Mouse (Mus musculus) thymus, adult 2 months (tissue): ENCODE measurements around the gene Zfp541. TPM values are rescaled to one million over a fixed set of nuclear protein-coding genes. Genes with fewer than 3 reads are reported as not detected.

ENCODE experiments used
- DNase-seq: peaks from one replicate; pipeline ENCODE4 v3.0.0; 2021
- H3K27ac ChIP-seq: fragments of 200-500 bp; 2 replicates; pipeline ENCODE4 v1.5.1; 2012; ENCODE audit warnings: low read length, control low read depth; ENCODE audit not compliant: control insufficient read depth, insufficient read depth
- H3K27me3 ChIP-seq: fragments of 200-500 bp; 2 replicates; pipeline ENCODE4 v1.6.1; 2012; ENCODE audit warnings: mild to moderate bottlenecking, low read length, moderate library complexity, mixed read lengths; ENCODE audit not compliant: control insufficient read depth, insufficient read depth
- H3K36me3 ChIP-seq: fragments of 200-500 bp; 2 replicates; pipeline ENCODE4 v1.6.1; 2012; ENCODE audit warnings: mild to moderate bottlenecking, low read length, moderate library complexity; ENCODE audit not compliant: control insufficient read depth, insufficient read depth
- H3K4me1 ChIP-seq: fragments of 200-500 bp; replicated peaks from 2 replicates; pipeline ENCODE4 v1.6.1; 2012; ENCODE audit warnings: low read length; ENCODE audit not compliant: control insufficient read depth, insufficient read depth
- H3K4me3 ChIP-seq: fragments of 200-500 bp; 2 replicates; pipeline ENCODE4 v1.5.1; 2012; ENCODE audit warnings: mild to moderate bottlenecking, low read length, control low read depth, moderate library complexity; ENCODE audit not compliant: control insufficient read depth, insufficient read depth
- CTCF ChIP-seq: fragments of 200-500 bp; IDR thresholded peaks from 2 replicates; pipeline ENCODE4 v1.5.1; 2012; ENCODE audit warnings: mild to moderate bottlenecking, control low read depth, low read length, moderate library complexity, borderline replicate concordance; ENCODE audit not compliant: control insufficient read depth, poor library complexity, insufficient read depth; ENCODE audit errors: extremely low read depth
- POLR2A ChIP-seq: fragments of 200-500 bp; IDR thresholded peaks from 2 replicates; pipeline ENCODE4 v1.6.1; 2012; ENCODE audit warnings: mild to moderate bottlenecking, low read length, control low read depth, moderate library complexity; ENCODE audit not compliant: control insufficient read depth, poor library complexity, insufficient read depth; ENCODE audit errors: extremely low read depth
- WGBS: fragments of 180-500 bp; shearing (Covaris S2); methylation state at CpG from one replicate; pipeline ENCODE4 v1.1.7; 2018; 5-methylcytosine and 5-hydroxymethylcytosine counted together
- polyA plus RNA-seq: library from polyadenylated mRNA; depleted of rRNA; stranded (reverse); fragments of >200 nt; gene quantifications from 2 replicates; pipeline ENCODE4 v1.2.3, GENCODE M21; 2012

The Zfp541 gene
- polyA plus RNA-seq, 1 experiment = 0.11 TPM

GRCm38 (mm10) chr7:16071906-16072305 lies 10.3 kb downstream of the Zfp541 start:
- no peak for TF ChIP-seq POLR2A
- no peak for TF ChIP-seq CTCF
- no peak for DNase-seq
- H3K27ac ChIP-seq = no peak overlapping the region
- no peaks in the 10 kb centered on the region for H3K4me1 ChIP-seq
- H3K4me3 ChIP-seq = no peak overlapping the region
- H3K36me3 ChIP-seq = no peaks in the 10 kb centered on the region
- H3K27me3 ChIP-seq = no peaks in the 10 kb centered on the region
- 95% methylated on average over 6 of the region's 6 CpGs for WGBS

GRCm38 (mm10) chr7:16079947-16080346 lies 18.3 kb downstream of the Zfp541 start:
- H3K27ac ChIP-seq = no peak overlapping the region
- no peaks in the 10 kb centered on the region for H3K36me3 ChIP-seq
- peaks cover 4% of the 10 kb centered on the region for H3K4me1 ChIP-seq
- TF ChIP-seq POLR2A (no peak), CTCF (no peak)
- WGBS = 78% methylated on average over 1 of the region's 1 CpGs
- no peak for DNase-seq
- H3K4me3 ChIP-seq = no peak overlapping the region
- H3K27me3 ChIP-seq = no peaks in the 10 kb centered on the region

GRCm38 (mm10) chr7:16080581-16080980 lies 19.0 kb downstream of the Zfp541 start:
- Histone ChIP-seq H3K4me1 (peaks cover 4% of the 10 kb centered on the region), H3K4me3 (no peak overlapping the region), H3K36me3 (no peaks in the 10 kb centered on the region), H3K27me3 (no peaks in the 10 kb centered on the region), H3K27ac (no peak overlapping the region)
- no peak for DNase-seq
- TF ChIP-seq POLR2A (no peak), CTCF (no peak)
- 81% methylated on average over 4 of the region's 4 CpGs for WGBS

GRCm38 (mm10) chr7:16083361-16083760 lies 21.7 kb downstream of the Zfp541 start:
- TF ChIP-seq POLR2A = no peak
- H3K36me3 ChIP-seq = no peaks in the 10 kb centered on the region
- 75% methylated on average over 4 of the region's 4 CpGs for WGBS
- H3K27ac ChIP-seq = no peak overlapping the region
- H3K27me3 ChIP-seq = no peaks in the 10 kb centered on the region
- H3K4me3 ChIP-seq = no peak overlapping the region
- H3K4me1 ChIP-seq = no peaks in the 10 kb centered on the region
- no peak for DNase-seq

GRCm38 (mm10) chr7:16087587-16087986 lies 26.0 kb downstream of the Zfp541 start:
- no peaks in the 10 kb centered on the region for H3K36me3 ChIP-seq
- WGBS = 84% methylated on average over 2 of the region's 2 CpGs
- TF ChIP-seq POLR2A = no peak
- no peak for TF ChIP-seq CTCF

GRCm38 (mm10) chr7:16094592-16094991 lies 33.0 kb downstream of the Zfp541 start:
- TF ChIP-seq CTCF (no peak), POLR2A (no peak)
- H3K36me3 ChIP-seq = no peaks in the 10 kb centered on the region
- H3K27ac ChIP-seq = no peak overlapping the region
- H3K4me3 ChIP-seq = no peak overlapping the region
- peaks cover 9% of the 10 kb centered on the region for H3K4me1 ChIP-seq
- 64% methylated on average over 3 of the region's 3 CpGs for WGBS
- DNase-seq = no peak
- H3K27me3 ChIP-seq = no peaks in the 10 kb centered on the region

More at GRCm38 (mm10) chr7:16087587-16087986, 26.0 kb downstream of the Zfp541 start:
- no peak for DNase-seq
- Histone ChIP-seq H3K4me3 (no peak overlapping the region), H3K27me3 (no peaks in the 10 kb centered on the region), H3K27ac (no peak overlapping the region), H3K4me1 (no peaks in the 10 kb centered on the region)
